Mouse (Mus musculus) midbrain, postnatal 0 days (tissue): ENCODE results near the gene Scyl1. TPM values are rescaled to one million over a fixed set of nuclear protein-coding genes. Genes with fewer than 3 reads are reported as not detected.

ENCODE experiments used
- ATAC-seq: fragments of 200-750 bp; cut with Nextera tagmentation; 2 replicates; pipeline ENCODE4 v1.8.0; 2017; ENCODE audit warnings: moderate number of reproducible peaks, mild to moderate bottlenecking, moderate TSS enrichment, moderate library complexity; ENCODE audit not compliant: low FRiP score
- DNase-seq: peaks from one replicate; pipeline ENCODE4 v3.0.0-alpha.2; 2015; ENCODE audit warnings: low spot score
- H3K27ac ChIP-seq: fragments of 300-500 bp; sonication (generic); 2 replicates; pipeline ENCODE4 v1.5.1; 2014; ENCODE audit warnings: low read depth, mild to moderate bottlenecking, low read length, mixed read lengths
- H3K27me3 ChIP-seq: fragments of 300-500 bp; sonication (generic); 2 replicates; pipeline ENCODE4 v1.6.1; 2014; ENCODE audit warnings: low read length, control low read depth, mixed read lengths; ENCODE audit not compliant: insufficient read depth
- H3K36me3 ChIP-seq: fragments of 300-500 bp; sonication (generic); 2 replicates; pipeline ENCODE4 v1.6.1; 2014; ENCODE audit warnings: low read length, control low read depth, mixed read lengths; ENCODE audit not compliant: insufficient read depth
- H3K4me1 ChIP-seq: fragments of 300-500 bp; sonication (generic); 2 replicates; pipeline ENCODE4 v1.6.1; 2014; ENCODE audit warnings: mild to moderate bottlenecking, control low read depth, antibody characterized with exemption, low read length, mixed read lengths; ENCODE audit not compliant: insufficient read depth
- H3K4me2 ChIP-seq: fragments of 300-500 bp; sonication (generic); 2 replicates; pipeline ENCODE4 v1.6.1; 2014; ENCODE audit warnings: low read depth, mild to moderate bottlenecking, low read length, mixed read lengths; ENCODE audit not compliant: poor library complexity, severe bottlenecking
- H3K4me3 ChIP-seq: fragments of 300-500 bp; sonication (generic); 2 replicates; pipeline ENCODE4 v1.5.1; 2014; ENCODE audit warnings: low read depth, mild to moderate bottlenecking, low read length, moderate library complexity
- H3K9ac ChIP-seq: fragments of 300-500 bp; sonication (generic); replicated peaks from 2 replicates; pipeline ENCODE4 v1.6.1; 2014; ENCODE audit warnings: mild to moderate bottlenecking, low read length, moderate library complexity, mixed read lengths; ENCODE audit not compliant: poor library complexity, severe bottlenecking
- H3K9me3 ChIP-seq: fragments of 300-500 bp; sonication (generic); 2 replicates; pipeline ENCODE4 v1.6.1; 2016; ENCODE audit warnings: low read length, control low read depth
- CTCF ChIP-seq: IDR thresholded peaks from 2 replicates; pipeline ENCODE4 v1.5.1; 2016; ENCODE audit warnings: antibody characterized with exemption, mild to moderate bottlenecking
- WGBS: fragments of 180-500 bp; shearing (Covaris S2); extraction: QIAGEN DNeasy Blood & Tissue Kit; methylation state at CpG from one replicate; pipeline ENCODE4 v1.1.7; 2014; 5-methylcytosine and 5-hydroxymethylcytosine counted together
- polyA plus RNA-seq: library from polyadenylated mRNA; unstranded; fragments of >200 nt; fragmentation: Nextera tagmentation; extraction: Ambion mirVana; gene quantifications from 2 replicates; pipeline ENCODE4 v1.2.1, GENCODE M21; 2015
- total RNA-seq: library from RNA; depleted of rRNA; stranded (reverse); fragments of >200 nt; gene quantifications from 2 replicates; pipeline ENCODE4 v1.2.3, GENCODE M21; 2014

The Scyl1 gene
- total and polyA plus RNA-seq, 2 experiments from 2014 or later: 85.8 to 108 TPM

- peak; percentile 79 for DNase-seq
- H3K4me3 ChIP-seq: no peak overlapping the region
- H3K9me3 ChIP-seq: no peaks in the 10 kb centered on the region
- peaks cover 10% of the 10 kb centered on the region; the same call in 1 of the 2 replicates for H3K4me1 ChIP-seq
- ATAC-seq: 0 out of 2 replicates have a peak, but pooled peaks have one; percentile 61
- H3K4me2 ChIP-seq: no peak overlapping the region
- TF ChIP-seq CTCF: peak; percentile 91
- peaks cover 28% of the 10 kb centered on the region for H3K36me3 ChIP-seq
- H3K9ac ChIP-seq: no peak overlapping the region
- H3K27me3 ChIP-seq: no peaks in the 10 kb centered on the region
- WGBS: 3% methylated on average over 2 of the region's 2 CpGs
- H3K27ac ChIP-seq: no peak overlapping the region
Measured at GRCm38 (mm10) chr19:5793116-5793515, 21.9 kb upstream of the Scyl1 start.

DNA sequence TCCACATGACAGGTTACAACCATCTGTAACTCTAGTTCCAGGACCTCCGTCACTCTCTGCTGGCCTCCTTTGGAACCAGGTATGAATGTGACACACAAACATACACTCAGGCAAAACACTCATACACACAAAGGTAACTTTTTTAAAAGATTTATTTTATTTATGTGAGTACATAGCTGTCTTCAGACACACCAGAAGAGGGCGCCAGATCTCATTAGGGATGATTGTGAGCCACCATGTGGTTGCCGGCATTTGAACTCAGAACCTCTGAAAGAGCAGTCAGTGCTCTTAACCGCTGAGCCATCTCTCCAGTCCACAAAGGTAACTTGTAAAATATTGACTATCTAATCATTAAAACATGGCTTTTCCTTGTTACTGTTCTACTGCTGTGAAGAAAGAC lies 20.1 kb upstream of the Scyl1 start:
- DNase-seq (no peak), ATAC-seq (no peak)
- 73% methylated on average over 4 of the region's 4 CpGs for WGBS
- Histone ChIP-seq H3K9ac (no peak overlapping the region), H3K27me3 (no peaks in the 10 kb centered on the region), H3K4me3 (no peak overlapping the region), H3K4me2 (no peak overlapping the region), H3K27ac (no peak overlapping the region), H3K9me3 (no peaks in the 10 kb centered on the region), H3K36me3 (peaks cover 13% of the 10 kb centered on the region), H3K4me1 (peaks cover 9% of the 10 kb centered on the region; the same call in 1 of the 2 replicates)
- TF ChIP-seq CTCF: peak; percentile 37; the same call in 1 of the 2 replicates

GRCm38 (mm10) chr19:5789066-5789465 lies 17.8 kb upstream of the Scyl1 start:
- no peak for TF ChIP-seq CTCF
- DNase-seq: no peak
- ATAC-seq: no peak
- H3K9me3 ChIP-seq: no peaks in the 10 kb centered on the region
- H3K9ac ChIP-seq: no peak overlapping the region
- no peaks in the 10 kb centered on the region for H3K27me3 ChIP-seq
- no peaks in the 10 kb centered on the region for H3K36me3 ChIP-seq
- no peak overlapping the region for H3K27ac ChIP-seq
- 59% methylated on average over 5 of the region's 5 CpGs for WGBS
- H3K4me3 ChIP-seq: no peak overlapping the region
- H3K4me2 ChIP-seq: no peak overlapping the region
- H3K4me1 ChIP-seq: no peaks in the 10 kb centered on the region

- TF ChIP-seq CTCF: no peak
- H3K36me3 ChIP-seq: no peaks in the 10 kb centered on the region
- no peak overlapping the region for H3K4me3 ChIP-seq
- no peaks in the 10 kb centered on the region for H3K4me1 ChIP-seq
- no peak overlapping the region for H3K4me2 ChIP-seq
- no peak for ATAC-seq
- H3K9me3 ChIP-seq: no peaks in the 10 kb centered on the region
- no peak for DNase-seq
- no peak overlapping the region for H3K9ac ChIP-seq
- no peaks in the 10 kb centered on the region for H3K27me3 ChIP-seq
- no peak overlapping the region for H3K27ac ChIP-seq
- 87% methylated on average over 7 of the region's 7 CpGs for WGBS
Measured at GRCm38 (mm10) chr19:5788620-5789019, 17.4 kb upstream of the Scyl1 start.

- no peak for TF ChIP-seq CTCF
- no peaks in the 10 kb centered on the region for H3K27me3 ChIP-seq
- no peak for ATAC-seq
- no peak overlapping the region for H3K27ac ChIP-seq
- no peaks in the 10 kb centered on the region for H3K36me3 ChIP-seq
- H3K4me2 ChIP-seq: no peak overlapping the region
- no peaks in the 10 kb centered on the region for H3K4me1 ChIP-seq
- H3K4me3 ChIP-seq: no peak overlapping the region
- no peaks in the 10 kb centered on the region for H3K9me3 ChIP-seq
- WGBS: 91% methylated on average over 7 of the region's 7 CpGs
- no peak overlapping the region for H3K9ac ChIP-seq
- DNase-seq: no peak
Measured at GRCm38 (mm10) chr19:5787920-5788319, 16.7 kb upstream of the Scyl1 start.

DNA sequence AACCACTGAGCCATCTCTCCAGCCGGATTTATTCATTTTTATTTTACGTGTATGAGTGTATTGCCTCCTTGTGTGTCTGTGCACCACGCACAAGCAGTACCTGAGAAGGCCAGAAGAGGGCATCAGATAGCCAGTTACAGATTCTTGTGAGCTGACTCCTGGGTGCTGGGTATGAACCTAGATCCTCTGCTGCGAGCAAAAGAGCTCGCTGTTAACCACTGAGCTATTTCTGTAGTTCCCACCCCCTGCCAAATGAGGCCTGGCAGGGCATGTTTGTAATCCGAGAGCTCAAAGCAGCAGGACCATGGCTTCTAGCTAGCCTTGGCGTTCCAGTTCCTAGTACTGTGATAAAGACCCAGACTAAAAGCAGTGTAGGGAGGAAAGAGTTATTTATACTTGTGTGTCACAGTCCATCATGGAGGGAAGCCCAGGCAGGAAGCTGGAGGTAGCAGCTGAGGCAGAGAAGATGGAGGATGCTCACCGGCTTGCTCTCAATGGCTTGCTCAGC lies 16.0 kb upstream of the Scyl1 start:
- H3K36me3 ChIP-seq: no peaks in the 10 kb centered on the region
- no peaks in the 10 kb centered on the region for H3K27me3 ChIP-seq
- WGBS: 14% methylated on average over 8 of the region's 8 CpGs
- DNase-seq (peak; percentile 83), ATAC-seq (peak; percentile 75)
- no peak overlapping the region for H3K4me3 ChIP-seq
- no peaks in the 10 kb centered on the region for H3K4me1 ChIP-seq
- TF ChIP-seq CTCF: peak; percentile 89
- no peak overlapping the region for H3K27ac ChIP-seq
- H3K9me3 ChIP-seq: no peaks in the 10 kb centered on the region
- H3K4me2 ChIP-seq: no peak overlapping the region
- H3K9ac ChIP-seq: no peak overlapping the region
